Mouse (Mus musculus) brain, embryonic 14.5 days (tissue): ENCODE measurements at regions not wholly inside any gene's neighbourhood (a gene's known extent, or its start where the extent isn't known, plus 50 kb on each side); places are given as distances from the start of the nearest gene placed in this dataset.

Experiments used
- CTCF ChIP-seq: fragments of 200-500 bp; IDR thresholded peaks from 2 replicates; pipeline ENCODE4 v1.5.1; 2012; ENCODE audit warnings: inconsistent platforms, mild to moderate bottlenecking, moderate library complexity, borderline replicate concordance; ENCODE audit not compliant: insufficient read depth, insufficient read length; ENCODE audit errors: extremely low read depth
- POLR2A ChIP-seq: fragments of 200-500 bp; IDR thresholded peaks from 2 replicates; pipeline ENCODE4 v1.6.1; 2012; ENCODE audit warnings: mild to moderate bottlenecking, inconsistent platforms, borderline replicate concordance; ENCODE audit not compliant: poor library complexity, insufficient read depth, insufficient read length, severe bottlenecking; ENCODE audit errors: extremely low read depth

- TF ChIP-seq POLR2A (no peak), CTCF (no peak)
Observed at GRCm38 (mm10) chr7:52510686-52511085, 495.2 kb upstream of the 1700015G11Rik start.
